Mouse (Mus musculus): Measurements from ENCODE around the gene Fbxo44. TPM values are rescaled to one million over a fixed set of nuclear protein-coding genes. Genes with fewer than 3 reads are reported as not detected.

The Fbxo44 gene
- polyA plus RNA-seq, 1 experiment, result 2.1 TPM

DNA sequence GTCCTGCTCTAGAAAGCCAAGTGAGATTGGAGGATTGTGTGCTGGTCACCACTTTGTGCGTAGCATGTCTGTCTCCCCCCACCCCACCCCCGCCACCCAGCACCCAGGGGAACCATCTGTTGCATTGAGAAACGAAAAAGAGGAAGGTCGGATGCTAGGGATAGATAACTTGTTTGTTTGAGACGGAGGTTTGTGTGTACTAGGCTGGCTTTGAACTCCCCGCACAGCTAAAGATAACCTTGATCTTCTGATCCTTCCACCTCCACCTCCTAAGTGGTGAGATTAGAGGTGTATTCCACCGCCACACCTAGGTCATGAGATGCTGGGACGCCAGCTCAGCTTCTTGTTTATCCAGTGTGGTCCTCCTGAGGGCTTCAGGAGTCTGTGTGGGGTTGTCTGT is 25.3 kb downstream of the Fbxo44 start:
- H3K4me3 ChIP-seq (ENCODE audit: insufficient read depth, poor library complexity, severe bottlenecking), result no peak overlapping the region
- TF ChIP-seq CEBPB (IDR thresholded peaks at IDR 0.05; ENCODE audit: low read depth), result no peak
- TF ChIP-seq MYOD1 (IDR thresholded peaks at IDR 0.05; ENCODE audit: control insufficient read depth, insufficient read length, low read depth), result no peak
- TF ChIP-seq CTCF (IDR thresholded peaks at IDR 0.05; ENCODE audit: control insufficient read depth, insufficient read depth, insufficient read length), result no peak
- no peak for TF ChIP-seq MAX (IDR thresholded peaks at IDR 0.05)
- no peak for TF ChIP-seq FOSL1 (IDR thresholded peaks at IDR 0.05; ENCODE audit: insufficient read depth, low read length, poor library complexity, severe bottlenecking)
- no peak for TF ChIP-seq MYOG (IDR thresholded peaks at IDR 0.05; ENCODE audit: control insufficient read depth, extremely low read depth, insufficient read length)
- H3K79me2 ChIP-seq (ENCODE audit: control insufficient read depth, insufficient read depth), result no peaks in the 10 kb centered on the region
- no peaks in the 10 kb centered on the region for H3K79me3 ChIP-seq (ENCODE audit: low read depth)
- no peaks in the 10 kb centered on the region for H3K36me3 ChIP-seq (ENCODE audit: control insufficient read depth, insufficient read depth)
- peaks cover 41% of the 10 kb centered on the region for H3K27me3 ChIP-seq (ENCODE audit: control insufficient read depth, insufficient read depth, insufficient read length)
- no peak overlapping the region for H3ac ChIP-seq (ENCODE audit: control insufficient read depth, insufficient read length, low read depth)

DNA sequence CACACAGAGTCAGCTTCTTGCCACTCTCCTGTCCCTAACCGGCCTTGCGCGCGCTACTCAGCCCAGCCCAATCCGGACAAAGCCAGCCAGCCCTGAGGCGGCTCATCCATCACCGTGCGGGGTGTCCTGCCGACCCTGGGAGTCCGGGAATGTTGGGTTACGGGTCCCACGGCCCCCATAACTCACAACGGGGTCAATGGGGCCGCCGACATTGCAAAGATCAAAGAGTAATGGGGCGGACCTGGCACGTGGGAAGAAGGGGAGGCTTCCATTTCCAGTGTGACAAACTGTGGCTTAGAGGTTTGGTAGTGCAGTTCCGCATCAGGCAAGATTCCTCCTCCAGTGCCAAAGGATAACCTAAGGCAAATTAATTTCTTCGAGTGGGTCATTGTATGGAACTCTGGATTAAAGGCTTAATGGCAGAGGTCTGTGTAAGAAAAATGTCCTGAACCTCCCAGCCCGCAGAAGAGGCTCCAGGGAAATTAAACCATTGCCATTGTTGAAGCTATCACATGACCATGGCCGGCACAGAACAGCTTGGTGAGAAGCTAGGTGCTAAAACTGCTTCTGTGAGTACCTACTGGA is 28.7 kb downstream of the Fbxo44 start:
- no peak overlapping the region for H3K4me3 ChIP-seq (ENCODE audit: insufficient read depth, poor library complexity, severe bottlenecking)
- H3K79me3 ChIP-seq (ENCODE audit: low read depth), result no peaks in the 10 kb centered on the region
- H3K79me2 ChIP-seq (ENCODE audit: control insufficient read depth, insufficient read depth), result no peaks in the 10 kb centered on the region
- H3K36me3 ChIP-seq (ENCODE audit: control insufficient read depth, insufficient read depth), result no peaks in the 10 kb centered on the region
- TF ChIP-seq MAX (IDR thresholded peaks at IDR 0.05) (no peak), FOSL1 (IDR thresholded peaks at IDR 0.05; ENCODE audit: insufficient read depth, low read length, poor library complexity, severe bottlenecking) (no peak), CTCF (IDR thresholded peaks at IDR 0.05; ENCODE audit: control insufficient read depth, insufficient read depth, insufficient read length) (no peak), USF1 (IDR thresholded peaks at IDR 0.05; ENCODE audit: low read depth) (no peak), MYOG (IDR thresholded peaks at IDR 0.05; ENCODE audit: control insufficient read depth, extremely low read depth, insufficient read length) (no peak), CEBPB (IDR thresholded peaks at IDR 0.05; ENCODE audit: low read depth) (no peak), MYOD1 (IDR thresholded peaks at IDR 0.05; ENCODE audit: control insufficient read depth, insufficient read length, low read depth) (no peak)
- peaks cover 39% of the 10 kb centered on the region for H3K27me3 ChIP-seq (ENCODE audit: control insufficient read depth, insufficient read depth, insufficient read length)
- H3ac ChIP-seq (ENCODE audit: control insufficient read depth, insufficient read length, low read depth), result no peak overlapping the region

DNA sequence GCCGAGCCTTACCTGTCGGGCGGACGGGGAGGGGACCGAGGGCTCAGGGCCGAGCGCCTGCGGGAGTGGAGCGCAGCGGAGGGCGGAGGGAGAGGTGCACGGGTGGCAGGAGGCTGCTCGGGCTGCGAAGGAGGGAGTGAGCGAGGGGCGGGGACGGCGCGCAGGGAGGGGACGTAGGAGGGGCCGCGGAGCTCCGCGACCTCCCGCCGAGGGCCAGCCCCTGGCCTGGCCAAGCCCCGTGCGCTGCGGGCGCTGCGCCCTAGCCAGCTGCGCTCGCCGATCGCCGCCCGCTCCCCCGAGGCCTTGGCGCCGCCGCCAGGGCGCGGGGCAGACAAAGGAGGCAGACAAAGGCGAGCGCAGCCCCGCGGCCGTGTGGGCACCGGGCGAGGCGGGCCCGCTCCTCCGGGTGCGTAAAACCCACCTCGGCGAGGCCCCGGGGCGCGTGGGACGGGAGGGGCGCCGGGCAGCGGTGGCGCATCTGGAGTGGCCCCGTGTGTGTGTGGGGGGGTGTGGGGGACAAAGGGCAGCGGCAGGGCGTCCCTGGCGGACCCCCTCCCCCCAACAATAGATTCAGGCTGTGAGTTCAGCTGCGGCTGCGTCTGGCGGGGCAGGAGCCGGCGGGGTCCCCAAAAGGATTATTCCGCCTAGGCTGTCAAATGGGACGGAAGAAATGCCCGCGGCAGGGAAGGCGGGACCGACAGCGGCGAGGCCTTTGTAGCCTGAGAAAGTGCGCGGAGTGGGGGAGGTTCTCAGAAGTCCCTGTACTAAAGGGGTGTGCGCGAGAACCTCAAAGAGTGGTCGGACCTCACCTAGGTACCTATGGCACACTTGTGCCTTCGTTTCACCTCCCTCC is 29.5 kb downstream of the Fbxo44 start, which contains the start of gene Draxin:
Draxin (minus strand) TSS at position 138 of the 853 bp plus-strand sequence.
- Histone ChIP-seq H3K36me3 (ENCODE audit: control insufficient read depth, insufficient read depth) (no peaks in the 10 kb centered on the region), H3K27me3 (ENCODE audit: control insufficient read depth, insufficient read depth, insufficient read length) (peaks cover 39% of the 10 kb centered on the region), H3K79me2 (ENCODE audit: control insufficient read depth, insufficient read depth) (no peaks in the 10 kb centered on the region), H3ac (ENCODE audit: control insufficient read depth, insufficient read length, low read depth) (peak within 1 kb of the TSS; percentile 52), H3K4me3 (ENCODE audit: insufficient read depth, poor library complexity, severe bottlenecking) (no peak within 1 kb of the TSS), H3K79me3 (ENCODE audit: low read depth) (no peaks in the 10 kb centered on the region)
- TF ChIP-seq CEBPB (IDR thresholded peaks at IDR 0.05; ENCODE audit: low read depth), result no peak
- TF ChIP-seq MYOD1 (IDR thresholded peaks at IDR 0.05; ENCODE audit: control insufficient read depth, insufficient read length, low read depth), result no peak
- TF ChIP-seq FOSL1 (IDR thresholded peaks at IDR 0.05; ENCODE audit: insufficient read depth, low read length, poor library complexity, severe bottlenecking), result no peak
- TF ChIP-seq USF1 (IDR thresholded peaks at IDR 0.05; ENCODE audit: low read depth), result no peak
- no peak for TF ChIP-seq CTCF (IDR thresholded peaks at IDR 0.05; ENCODE audit: control insufficient read depth, insufficient read depth, insufficient read length)
- TF ChIP-seq MYOG (IDR thresholded peaks at IDR 0.05; ENCODE audit: control insufficient read depth, extremely low read depth, insufficient read length), result no peak
- TF ChIP-seq MAX (IDR thresholded peaks at IDR 0.05), result no peak

DNA sequence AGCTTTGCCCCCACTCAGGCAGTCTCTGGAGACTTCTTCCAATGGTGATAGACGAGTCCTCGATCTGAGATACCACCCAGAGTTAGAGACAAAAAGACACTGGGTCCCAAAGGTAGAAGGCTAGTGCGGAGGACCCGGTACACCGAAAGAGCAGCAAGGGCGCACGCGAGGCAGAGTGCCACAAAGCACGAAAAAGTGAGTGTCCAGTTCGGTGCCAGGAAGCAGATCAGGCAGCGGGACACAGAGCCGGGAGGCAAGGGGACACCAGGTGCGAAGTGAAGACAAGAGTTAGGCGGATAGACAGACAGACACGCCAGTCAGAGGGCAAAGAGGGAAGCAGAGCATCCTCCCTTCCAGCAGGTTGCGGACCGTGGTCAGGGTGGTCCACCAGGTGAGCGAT is 30.1 kb downstream of the Fbxo44 start, which contains the start of gene Mad2l2:
Mad2l2 (plus strand) TSS at position 252 of the 400 bp plus-strand sequence.
- peaks cover 36% of the 10 kb centered on the region for H3K27me3 ChIP-seq (ENCODE audit: control insufficient read depth, insufficient read depth, insufficient read length)
- no peaks in the 10 kb centered on the region for H3K79me3 ChIP-seq (ENCODE audit: low read depth)
- H3ac ChIP-seq (ENCODE audit: control insufficient read depth, insufficient read length, low read depth), result peak within 1 kb of the TSS; percentile 52
- H3K79me2 ChIP-seq (ENCODE audit: control insufficient read depth, insufficient read depth), result no peaks in the 10 kb centered on the region
- TF ChIP-seq CEBPB (IDR thresholded peaks at IDR 0.05; ENCODE audit: low read depth) (no peak), MYOD1 (IDR thresholded peaks at IDR 0.05; ENCODE audit: control insufficient read depth, insufficient read length, low read depth) (no peak), FOSL1 (IDR thresholded peaks at IDR 0.05; ENCODE audit: insufficient read depth, low read length, poor library complexity, severe bottlenecking) (no peak), MAX (IDR thresholded peaks at IDR 0.05) (no peak), USF1 (IDR thresholded peaks at IDR 0.05; ENCODE audit: low read depth) (no peak), MYOG (IDR thresholded peaks at IDR 0.05; ENCODE audit: control insufficient read depth, extremely low read depth, insufficient read length) (no peak), CTCF (IDR thresholded peaks at IDR 0.05; ENCODE audit: control insufficient read depth, insufficient read depth, insufficient read length) (no peak)
- H3K36me3 ChIP-seq (ENCODE audit: control insufficient read depth, insufficient read depth), result no peaks in the 10 kb centered on the region
- H3K4me3 ChIP-seq (ENCODE audit: insufficient read depth, poor library complexity, severe bottlenecking), result no peak within 1 kb of the TSS

DNA sequence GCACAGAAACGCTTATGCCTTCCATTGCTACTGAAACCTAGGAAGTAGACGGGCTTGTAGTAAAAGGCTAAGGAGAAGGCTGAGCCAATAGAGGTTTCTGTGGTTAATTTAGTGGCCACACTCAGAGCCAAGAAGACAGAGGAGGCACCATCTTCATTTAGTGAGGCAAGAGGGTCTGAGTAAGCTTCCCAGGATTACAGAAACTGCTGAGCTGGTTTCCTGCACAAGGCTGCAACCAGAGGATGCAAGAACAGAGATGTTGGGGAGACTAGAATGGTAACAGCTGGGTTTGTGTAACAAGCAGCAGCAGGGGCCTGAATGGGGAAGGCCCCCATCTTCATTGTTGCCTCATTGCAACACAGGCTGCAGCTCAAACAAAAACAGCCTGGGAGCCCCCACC is 31.6 kb downstream of the Fbxo44 start:
- TF ChIP-seq FOSL1 (IDR thresholded peaks at IDR 0.05; ENCODE audit: insufficient read depth, low read length, poor library complexity, severe bottlenecking), result no peak
- no peak for TF ChIP-seq USF1 (IDR thresholded peaks at IDR 0.05; ENCODE audit: low read depth)
- no peak for TF ChIP-seq MYOD1 (IDR thresholded peaks at IDR 0.05; ENCODE audit: control insufficient read depth, insufficient read length, low read depth)
- no peak for TF ChIP-seq CTCF (IDR thresholded peaks at IDR 0.05; ENCODE audit: control insufficient read depth, insufficient read depth, insufficient read length)
- no peak for TF ChIP-seq MYOG (IDR thresholded peaks at IDR 0.05; ENCODE audit: control insufficient read depth, extremely low read depth, insufficient read length)
- TF ChIP-seq CEBPB (IDR thresholded peaks at IDR 0.05; ENCODE audit: low read depth), result no peak
- no peak for TF ChIP-seq MAX (IDR thresholded peaks at IDR 0.05)
- no peaks in the 10 kb centered on the region for H3K79me2 ChIP-seq (ENCODE audit: control insufficient read depth, insufficient read depth)
- peaks cover 33% of the 10 kb centered on the region for H3K27me3 ChIP-seq (ENCODE audit: control insufficient read depth, insufficient read depth, insufficient read length)
- H3ac ChIP-seq (ENCODE audit: control insufficient read depth, insufficient read length, low read depth), result no peak overlapping the region
- H3K79me3 ChIP-seq (ENCODE audit: low read depth), result no peaks in the 10 kb centered on the region
- no peak overlapping the region for H3K4me3 ChIP-seq (ENCODE audit: insufficient read depth, poor library complexity, severe bottlenecking)
- no peaks in the 10 kb centered on the region for H3K36me3 ChIP-seq (ENCODE audit: control insufficient read depth, insufficient read depth)
